Mouse (Mus musculus): ENCODE data around the gene Rhbdl3. TPM values are rescaled to one million over a fixed set of nuclear protein-coding genes. Genes with fewer than 3 reads are reported as not detected.

Gene Rhbdl3
- total RNA-seq, 1 experiment from 2014 or later = 3.8 TPM

DNA sequence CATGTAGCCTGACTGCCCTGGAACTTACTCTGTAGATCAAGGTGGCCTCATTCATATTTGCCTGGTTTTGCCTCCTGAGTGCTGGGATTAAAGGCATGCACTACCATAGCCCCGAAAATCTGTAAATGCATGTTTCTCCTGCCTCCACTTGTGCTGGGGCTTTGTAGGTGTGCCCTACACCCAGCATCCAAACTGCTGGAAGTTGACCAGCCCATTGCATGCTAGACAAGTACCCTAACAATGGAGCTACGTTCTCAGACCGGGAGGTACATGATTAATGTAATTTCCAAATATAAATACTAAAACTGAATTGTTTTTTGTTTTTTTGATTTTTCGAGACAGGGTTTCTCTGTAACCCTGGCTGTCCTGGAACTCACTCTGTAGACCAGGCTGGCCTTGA is 84.3 kb downstream of the Rhbdl3 start:
- no peak for DNase-seq

GRCm38 (mm10) chr11:80386790-80387189 is 86.1 kb downstream of the Rhbdl3 start:
- no peak for DNase-seq

DNA sequence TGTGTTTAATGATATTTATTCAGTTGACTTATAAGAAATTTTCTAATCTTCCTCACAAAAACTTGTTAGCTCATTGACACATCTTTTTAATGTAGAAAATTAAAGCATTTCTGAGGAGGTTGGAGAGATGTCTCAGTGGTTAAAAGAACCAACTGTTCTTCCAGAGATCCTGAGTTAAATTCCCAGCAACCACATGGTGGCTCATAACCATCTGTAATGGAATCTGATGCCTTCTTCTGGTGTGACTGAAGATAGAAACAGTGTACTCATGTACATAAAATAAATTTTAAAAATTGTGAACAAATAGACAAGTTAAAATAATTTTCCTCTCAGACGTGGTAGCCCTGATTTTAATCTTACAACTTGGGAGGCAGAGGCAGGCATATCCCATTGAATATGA is 89.2 kb downstream of the Rhbdl3 start:
- DNase-seq = no peak

GRCm38 (mm10) chr11:80391407-80392120 is 90.9 kb downstream of the Rhbdl3 start:
- DNase-seq = no peak

DNA sequence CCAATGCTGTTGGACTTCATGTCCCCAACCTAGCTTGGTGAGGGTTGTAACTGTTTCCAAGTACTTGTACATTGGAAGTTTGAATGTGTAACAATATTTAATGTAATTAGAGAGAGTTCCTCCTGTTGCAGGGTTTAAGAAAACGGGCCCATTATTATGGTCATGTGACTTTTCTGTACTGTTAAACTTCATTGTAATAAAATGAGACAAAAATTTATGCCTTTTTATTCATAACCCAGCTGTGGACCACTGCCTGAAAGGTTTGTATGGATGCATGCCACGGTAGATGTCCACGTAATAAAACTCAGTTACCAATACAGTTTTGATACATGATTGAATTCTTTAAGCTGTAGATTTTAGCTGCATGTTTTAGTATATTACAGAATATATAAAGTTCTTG is 95.2 kb downstream of the Rhbdl3 start:
- no peak for DNase-seq

DNA sequence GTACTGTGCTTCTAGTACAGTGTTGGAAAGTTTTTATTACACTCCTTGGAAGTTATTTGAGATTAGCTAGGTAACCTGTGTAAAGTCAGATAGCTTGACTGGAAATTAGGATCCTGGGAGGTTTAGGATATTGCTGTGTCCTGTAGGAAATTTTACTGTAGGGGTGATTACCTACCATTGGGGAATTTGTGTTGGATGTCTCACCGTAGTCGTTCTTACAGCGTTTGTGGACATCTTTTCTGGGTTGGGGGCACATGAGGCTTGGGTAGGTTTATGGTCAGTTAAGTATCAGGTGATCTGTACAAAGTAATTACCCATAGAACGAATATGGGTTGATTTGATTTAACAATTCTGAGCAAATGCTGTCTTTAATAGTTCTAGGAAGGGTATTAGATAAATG is 95.9 kb downstream of the Rhbdl3 start:
- no peak for DNase-seq

Other genes starting within 250 kb of the Rhbdl3 start
- gene Crlf3, start 219.9 kb upstream of the Rhbdl3 start, total RNA-seq (2021) = 13.6 and 18.2 TPM in 2 replicates
- gene Atad5, start 211.5 kb upstream of the Rhbdl3 start, total RNA-seq (2021) = 4.2 and 4.5 TPM in 2 replicates
- 20.5 and 26.8 TPM in 2 replicates for gene Tefm, start 158.7 kb upstream of the Rhbdl3 start, total RNA-seq (2021)
- gene Adap2, start 146.8 kb upstream of the Rhbdl3 start, total RNA-seq (2021) = 11.9 and 16.3 TPM in 2 replicates
- 14.3 and 21.7 TPM in 2 replicates for gene Rnf135, start 117.1 kb upstream of the Rhbdl3 start, total RNA-seq (2021)
- 85.9 and 92.5 TPM in 2 replicates for gene Rhot1, start 91.9 kb upstream of the Rhbdl3 start, total RNA-seq (2021)
- 21.0 and 23.3 TPM in 2 replicates for gene 5730455P16Rik, start 77.1 kb downstream of the Rhbdl3 start, total RNA-seq (2021)
- 158 and 187 TPM in 2 replicates for gene Zfp207, start 82.4 kb downstream of the Rhbdl3 start, total RNA-seq (2021)
- gene Psmd11, start 127.7 kb downstream of the Rhbdl3 start, total RNA-seq (2021) = 151 and 166 TPM in 2 replicates
- gene Cdk5r1, start 176.1 kb downstream of the Rhbdl3 start, total RNA-seq (2021) = 2.7 and 3.2 TPM in 2 replicates